Mouse (Mus musculus) heart, embryonic 13.5 days (tissue): ENCODE results near the gene Asnsd1. TPM values are rescaled to one million over a fixed set of nuclear protein-coding genes. Genes with fewer than 3 reads are reported as not detected.
"Not testable (repeated sequence)": the region's sequence is repeated elsewhere in the genome, so short reads cannot be mapped to it uniquely, and the experiment has no call there.

Experiments
- ATAC-seq: fragments of 200-750 bp; cut with Nextera tagmentation; 2 replicates; pipeline ENCODE4 v1.8.0; 2017; ENCODE audit warnings: moderate TSS enrichment; ENCODE audit not compliant: insufficient number of reproducible peaks, low FRiP score, low TSS enrichment; ENCODE audit errors: extremely low read depth
- H3K27ac ChIP-seq: fragments of 300-500 bp; sonication (generic); replicated peaks from 2 replicates; pipeline ENCODE4 v1.5.1; 2015; ENCODE audit warnings: moderate library complexity, mild to moderate bottlenecking, inconsistent platforms
- H3K27me3 ChIP-seq: fragments of 300-500 bp; sonication (generic); replicated peaks from 2 replicates; pipeline ENCODE4 v1.6.1; 2015; ENCODE audit warnings: mild to moderate bottlenecking, inconsistent platforms
- H3K36me3 ChIP-seq: fragments of 300-500 bp; sonication (generic); 2 replicates; pipeline ENCODE4 v1.6.1; 2015; ENCODE audit warnings: mild to moderate bottlenecking, inconsistent platforms
- H3K4me1 ChIP-seq: fragments of 300-500 bp; sonication (generic); 2 replicates; pipeline ENCODE4 v1.6.1; 2015; ENCODE audit warnings: inconsistent platforms
- H3K4me2 ChIP-seq: fragments of 300-500 bp; sonication (generic); 2 replicates; pipeline ENCODE4 v1.6.1; 2015; ENCODE audit warnings: inconsistent platforms, mild to moderate bottlenecking, moderate library complexity
- H3K4me3 ChIP-seq: fragments of 300-500 bp; sonication (generic); 2 replicates; pipeline ENCODE4 v1.5.1; 2015; ENCODE audit warnings: moderate library complexity, mild to moderate bottlenecking, inconsistent platforms
- H3K9ac ChIP-seq: fragments of 300-500 bp; sonication (generic); 2 replicates; pipeline ENCODE4 v1.6.1; 2015; ENCODE audit warnings: inconsistent platforms, mild to moderate bottlenecking, moderate library complexity
- H3K9me3 ChIP-seq: fragments of 300-500 bp; sonication (generic); 2 replicates; pipeline ENCODE4 v1.6.1; 2016; ENCODE audit warnings: inconsistent platforms
- WGBS: fragments of 180-500 bp; shearing (Covaris S2); methylation state at CpG from one replicate; pipeline ENCODE4 v1.1.7; 2015; ENCODE audit warnings: mixed read lengths; 5-methylcytosine and 5-hydroxymethylcytosine counted together
- polyA plus RNA-seq: library from polyadenylated mRNA; unstranded; fragments of >200 nt; fragmentation: Nextera tagmentation; extraction: Ambion mirVana; gene quantifications from 2 replicates; pipeline ENCODE4 v1.2.1, GENCODE M21; 2015

The Asnsd1 gene
- polyA plus RNA-seq = 60.0 and 66.2 TPM in 2 replicates

- Histone ChIP-seq H3K36me3 (peaks cover 26% of the 10 kb centered on the region), H3K9me3 (peaks cover 3% of the 10 kb centered on the region; the same call in 1 of the 2 replicates), H3K4me3 (peak within 1 kb of the TSS; percentile 92), H3K27me3 (no peaks in the 10 kb centered on the region), H3K9ac (peak within 1 kb of the TSS; percentile 97), H3K27ac (peak within 1 kb of the TSS; percentile 85), H3K4me1 (peaks cover 7% of the 10 kb centered on the region), H3K4me2 (peak within 1 kb of the TSS; percentile 70)
- ATAC-seq = peak; percentile 99
- under 1% methylated on average over 43 of the region's 44 CpGs for WGBS
Observed at GRCm38 (mm10) chr1:53352327-53353261, at the start of gene Asnsd1, which contains the start of the genes Asdurf and Gm28551. Gene Asnsd1, minus strand, starts transcription at chr1:53352752. Gene Asdurf, minus strand, starts transcription at chr1:53352619. Gene Gm28551, minus strand, starts transcription at chr1:53352667.

GRCm38 (mm10) chr1:53393936-53394760 lies 41.6 kb upstream of the Asnsd1 start:
- H3K27ac ChIP-seq, ATAC-seq, H3K27me3 ChIP-seq, H3K36me3 ChIP-seq, H3K9me3 ChIP-seq: not testable (repeated sequence)
- Histone ChIP-seq H3K9ac (peak overlapping the region; percentile 62), H3K4me1 (peaks cover 12% of the 10 kb centered on the region), H3K4me2 (peak overlapping the region; percentile 67), H3K4me3 (peak overlapping the region; percentile 43)
- WGBS = 20% methylated on average over 21 of the region's 21 CpGs

DNA sequence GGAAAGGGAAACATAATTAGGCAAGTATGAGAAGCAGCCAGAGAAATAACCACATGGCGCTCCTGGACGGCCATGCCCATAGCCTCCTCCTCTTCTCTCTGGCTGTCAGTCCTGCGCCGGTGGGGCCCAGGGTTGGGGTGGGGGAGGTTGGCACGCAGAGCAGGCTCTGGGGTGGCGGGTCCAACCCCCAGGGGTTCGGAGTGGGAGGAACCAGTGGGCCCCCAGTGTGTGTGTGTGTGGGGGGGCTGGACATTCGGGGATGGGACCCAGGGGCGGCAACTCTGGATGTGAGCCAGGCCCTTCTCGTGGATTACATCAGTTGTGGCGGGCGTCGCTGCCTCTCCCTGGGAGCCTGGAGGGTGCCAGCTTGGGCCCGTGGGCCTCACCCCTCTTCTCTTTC lies 36.2 kb upstream of the Asnsd1 start:
- Histone ChIP-seq H3K27me3 (no peaks in the 10 kb centered on the region), H3K4me3 (no peak overlapping the region), H3K9me3 (peaks cover 11% of the 10 kb centered on the region; the same call in 1 of the 2 replicates), H3K4me2 (no peak overlapping the region), H3K36me3 (no peaks in the 10 kb centered on the region), H3K27ac (no peak overlapping the region), H3K9ac (no peak overlapping the region), H3K4me1 (peaks cover 1% of the 10 kb centered on the region)
- ATAC-seq = no peak
- 85% methylated on average over 10 of the region's 14 CpGs for WGBS

DNA sequence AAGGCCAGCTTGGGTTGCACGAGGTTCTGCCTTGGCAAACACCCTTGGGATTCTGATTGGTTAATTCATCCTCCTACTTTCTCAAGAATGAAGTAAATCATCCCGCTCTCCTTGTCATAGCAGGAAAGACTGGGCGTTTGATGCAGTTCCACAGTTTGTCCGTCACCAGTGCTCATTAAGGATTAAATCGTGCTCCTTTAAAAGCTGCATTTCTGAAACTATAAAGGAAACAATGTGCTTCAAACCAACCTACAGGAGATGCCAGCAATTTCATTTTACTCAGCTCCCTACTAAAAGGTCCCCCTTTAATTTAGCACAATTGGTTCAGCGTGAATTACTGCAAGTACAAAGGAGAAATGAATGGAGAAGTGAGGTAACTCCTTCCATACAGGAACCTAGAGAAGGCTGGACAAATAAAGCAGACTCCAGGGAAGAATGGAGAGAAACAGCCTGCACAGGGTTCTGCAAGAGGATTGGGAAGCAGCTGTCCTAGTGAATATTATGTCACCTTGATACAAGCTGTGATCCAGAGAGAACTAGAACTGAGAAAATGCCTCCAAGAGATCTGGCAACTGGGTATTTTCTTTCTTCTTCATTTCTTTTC lies 31.6 kb upstream of the Asnsd1 start:
- 0 out of 2 replicates have a peak, but pooled peaks cover 2% of the 10 kb centered on the region for H3K9me3 ChIP-seq
- H3K4me3 ChIP-seq = no peak overlapping the region
- H3K36me3 ChIP-seq = no peaks in the 10 kb centered on the region
- 73% methylated on average over 6 of the region's 6 CpGs for WGBS
- H3K4me1 ChIP-seq = no peaks in the 10 kb centered on the region
- ATAC-seq = no peak
- no peak overlapping the region for H3K9ac ChIP-seq
- no peak overlapping the region for H3K4me2 ChIP-seq
- H3K27me3 ChIP-seq = no peaks in the 10 kb centered on the region
- H3K27ac ChIP-seq = no peak overlapping the region

DNA sequence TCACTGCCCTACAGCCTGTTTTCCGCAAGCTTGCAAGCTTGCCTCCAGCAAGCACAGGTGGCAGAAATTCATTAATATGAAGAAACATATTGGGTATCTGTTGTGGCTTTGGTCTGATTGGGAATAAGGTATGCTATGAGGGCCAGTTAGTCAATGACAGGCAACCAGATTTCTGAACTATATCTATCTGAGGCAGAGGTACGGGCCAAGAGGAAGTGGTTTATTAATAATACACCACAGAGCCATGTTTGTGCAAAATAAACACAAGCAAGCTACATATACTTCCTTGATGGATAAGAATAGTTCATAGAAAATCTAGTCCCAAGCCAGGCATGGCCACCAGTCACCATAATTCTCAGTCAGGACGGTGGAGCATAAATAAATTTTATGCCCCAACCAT lies 25.2 kb upstream of the Asnsd1 start:
- H3K4me3 ChIP-seq = no peak overlapping the region
- no peaks in the 10 kb centered on the region for H3K27me3 ChIP-seq
- H3K4me2 ChIP-seq = no peak overlapping the region
- H3K36me3 ChIP-seq = no peaks in the 10 kb centered on the region
- H3K9ac ChIP-seq = no peak overlapping the region
- WGBS = 75% methylated on average over 3 of the region's 3 CpGs
- no peaks in the 10 kb centered on the region for H3K4me1 ChIP-seq
- H3K9me3 ChIP-seq = no peaks in the 10 kb centered on the region; the same call in 1 of the 2 replicates
- H3K27ac ChIP-seq = no peak overlapping the region
- ATAC-seq = no peak

- not testable (repeated sequence) for ATAC-seq
- 83% methylated on average over 2 of the region's 2 CpGs for WGBS
Observed at GRCm38 (mm10) chr1:53375965-53376364, 23.4 kb upstream of the Asnsd1 start.

DNA sequence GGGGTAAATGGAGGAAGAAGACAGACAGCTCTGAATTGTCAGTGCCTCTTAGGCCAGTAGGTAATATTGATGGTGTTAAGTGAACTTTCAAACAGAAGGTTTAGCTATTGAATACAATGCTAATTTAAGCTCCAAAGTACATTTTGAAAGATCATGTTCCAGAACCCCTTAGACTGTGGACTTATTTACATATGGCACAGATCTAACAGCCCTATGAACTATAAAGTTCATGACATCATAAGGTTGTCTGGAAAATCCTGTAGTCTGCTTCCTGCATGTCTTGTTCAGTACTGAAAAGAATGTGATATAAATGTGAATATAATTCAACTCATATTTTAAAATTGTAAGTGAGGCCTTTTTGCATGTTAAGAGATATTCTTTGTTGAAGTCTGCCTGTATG lies 6.4 kb upstream of the Asnsd1 start:
- Histone ChIP-seq H3K9me3 (peaks cover 3% of the 10 kb centered on the region; the same call in 1 of the 2 replicates), H3K27ac (no peak overlapping the region), H3K36me3 (no peaks in the 10 kb centered on the region), H3K4me2 (no peak overlapping the region), H3K27me3 (no peaks in the 10 kb centered on the region), H3K4me1 (no peaks in the 10 kb centered on the region), H3K4me3 (no peak overlapping the region), H3K9ac (no peak overlapping the region)
- no peak for ATAC-seq

More at GRCm38 (mm10) chr1:53375965-53376364, 23.4 kb upstream of the Asnsd1 start:
- H3K4me2 ChIP-seq, H3K9ac ChIP-seq, H3K27me3 ChIP-seq, H3K27ac ChIP-seq, H3K4me1 ChIP-seq, H3K4me3 ChIP-seq, H3K9me3 ChIP-seq, H3K36me3 ChIP-seq: not testable (repeated sequence)

DNA sequence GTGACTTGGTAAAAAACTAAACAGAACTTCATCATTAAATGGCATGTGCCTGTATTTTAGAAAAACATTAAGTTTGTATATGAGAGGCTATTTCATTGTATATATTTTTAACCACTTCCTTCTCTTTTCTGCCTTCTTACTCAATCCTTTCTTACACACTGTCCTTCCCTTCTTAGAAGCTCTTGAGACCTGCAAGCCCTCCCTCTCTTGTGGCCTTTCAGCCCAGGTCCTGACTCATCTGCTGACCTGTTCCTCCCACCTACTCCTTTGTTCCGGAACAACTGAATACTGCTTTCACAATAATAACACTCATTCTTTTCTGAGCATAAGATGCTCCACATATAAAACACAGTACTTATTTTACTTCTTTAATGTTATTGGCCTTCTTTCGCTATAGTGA lies 11.5 kb downstream of the Asnsd1 start:
- Histone ChIP-seq H3K9me3 (peaks cover 6% of the 10 kb centered on the region; the same call in 1 of the 2 replicates), H3K4me3 (no peak overlapping the region), H3K4me2 (no peak overlapping the region), H3K4me1 (no peaks in the 10 kb centered on the region), H3K27me3 (no peaks in the 10 kb centered on the region), H3K27ac (no peak overlapping the region), H3K9ac (no peak overlapping the region), H3K36me3 (peaks cover 52% of the 10 kb centered on the region)
- ATAC-seq = no peak
- WGBS = 88% methylated on average over 2 of the region's 2 CpGs

- H3K27ac ChIP-seq, H3K4me3 ChIP-seq, H3K27me3 ChIP-seq, H3K4me2 ChIP-seq, ATAC-seq, H3K4me1 ChIP-seq, H3K9me3 ChIP-seq, H3K9ac ChIP-seq: not testable (repeated sequence)
- peaks cover 22% of the 10 kb centered on the region for H3K36me3 ChIP-seq
- 68% methylated on average over 2 of the region's 2 CpGs for WGBS
Observed at GRCm38 (mm10) chr1:53337403-53337802, 15.1 kb downstream of the Asnsd1 start.

DNA sequence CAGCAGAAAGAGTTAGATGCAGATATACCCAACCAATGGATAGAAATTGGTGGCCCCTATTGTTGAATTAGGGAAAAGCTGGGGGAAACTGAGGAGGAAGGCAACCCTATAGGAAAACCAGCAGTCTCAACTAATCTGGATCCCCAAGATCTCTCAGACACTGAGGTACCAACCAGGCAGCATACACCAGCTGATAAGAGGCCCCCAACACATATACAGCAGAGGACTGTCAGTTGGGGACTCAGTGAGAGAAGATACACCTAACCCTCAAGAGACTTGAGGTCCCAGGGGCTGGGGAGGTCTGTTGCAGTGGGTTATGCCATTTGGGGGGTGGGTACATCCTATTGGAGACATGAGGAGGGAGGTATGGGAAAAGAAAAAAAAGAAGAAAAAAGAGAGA lies 17.1 kb downstream of the Asnsd1 start:
- H3K9ac ChIP-seq = no peak overlapping the region
- H3K4me1 ChIP-seq = no peaks in the 10 kb centered on the region
- no peak overlapping the region for H3K4me3 ChIP-seq
- no peak overlapping the region for H3K4me2 ChIP-seq
- ATAC-seq = no peak
- H3K27me3 ChIP-seq = no peaks in the 10 kb centered on the region
- peaks cover 3% of the 10 kb centered on the region for H3K36me3 ChIP-seq
- no peak overlapping the region for H3K27ac ChIP-seq
- H3K9me3 ChIP-seq = peaks cover 6% of the 10 kb centered on the region; the same call in 1 of the 2 replicates

- ATAC-seq, H3K4me1 ChIP-seq, H3K27ac ChIP-seq, H3K9me3 ChIP-seq, H3K27me3 ChIP-seq, H3K36me3 ChIP-seq, H3K9ac ChIP-seq, H3K4me2 ChIP-seq, H3K4me3 ChIP-seq: not testable (repeated sequence)
- 46% methylated on average over 5 of the region's 5 CpGs for WGBS
Observed at GRCm38 (mm10) chr1:53333527-53333926, 19.0 kb downstream of the Asnsd1 start.
